Mouse (Mus musculus) E14TG2a.4 (cell line): Measurements from ENCODE around the gene Rgsl1.
"Not testable (repeated sequence)": the region's sequence is repeated elsewhere in the genome, so short reads cannot be mapped to it uniquely, and the experiment has no call there.

Experiments
- H3K27me3 ChIP-seq: 2 replicates; pipeline ENCODE4 v1.6.1; 2014; ENCODE audit warnings: low read length, control low read depth; ENCODE audit not compliant: insufficient read depth
- H3K36me3 ChIP-seq: 2 replicates; pipeline ENCODE4 v1.6.1; 2014; ENCODE audit warnings: low read length, control low read depth; ENCODE audit not compliant: insufficient read depth
- H3K4me1 ChIP-seq: replicated peaks from 2 replicates; pipeline ENCODE4 v1.6.1; 2014; ENCODE audit warnings: low read depth, low read length, control low read depth
- H3K4me3 ChIP-seq: replicated peaks from 2 replicates; pipeline ENCODE4 v1.5.1; 2014; ENCODE audit warnings: mild to moderate bottlenecking, low read length
- H3K9me3 ChIP-seq: 2 replicates; pipeline ENCODE4 v1.6.1; 2014; ENCODE audit warnings: low read length, control low read depth
- CTCF ChIP-seq: conservative IDR thresholded peaks from 2 replicates; pipeline ENCODE4 v1.5.1; 2014; ENCODE audit warnings: low read length
- NANOG ChIP-seq: IDR thresholded peaks from 2 replicates; pipeline ENCODE4 v1.6.1; 2014; ENCODE audit warnings: borderline replicate concordance, low read length, mixed read lengths
- POU5F1 ChIP-seq: IDR thresholded peaks from 2 replicates; pipeline ENCODE4 v1.6.1; 2014; ENCODE audit warnings: low read length, borderline replicate concordance

Rgsl1 gene

DNA sequence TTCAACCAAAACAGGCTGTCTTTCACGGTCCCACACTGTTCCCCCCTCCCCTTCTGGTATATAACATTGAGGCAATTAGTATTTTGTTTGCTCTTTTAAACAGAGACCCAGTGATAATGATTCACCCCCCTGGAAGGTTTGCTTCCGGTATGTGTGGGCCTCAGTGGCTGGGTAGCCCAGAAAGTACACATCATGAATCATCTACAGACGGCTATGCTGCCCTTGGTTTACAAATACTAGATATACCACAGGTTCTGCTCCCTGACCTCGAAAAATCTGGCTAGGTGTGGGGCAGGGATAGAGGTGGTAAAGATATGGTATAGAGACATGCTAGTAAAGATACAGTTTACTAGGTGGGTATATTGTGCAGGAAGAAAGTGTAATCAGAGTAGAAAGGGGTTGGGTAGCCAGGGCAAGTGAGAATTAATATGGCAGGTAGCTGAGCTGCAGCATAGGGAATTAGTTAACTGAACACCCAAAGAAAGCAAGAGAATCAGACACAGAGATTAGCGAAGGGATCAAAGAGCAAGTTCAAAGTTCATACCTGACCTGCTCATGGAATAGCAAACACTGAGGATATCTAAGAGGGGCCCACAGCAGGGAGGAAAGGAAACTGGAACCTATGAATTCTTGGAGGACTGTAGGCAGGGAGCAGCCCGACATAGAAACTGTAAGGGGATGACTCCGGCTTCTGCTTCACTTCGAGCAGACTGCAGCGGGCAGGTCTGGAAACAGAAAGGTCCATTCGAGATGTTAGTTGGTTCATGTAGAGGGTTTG lies 73.8 kb downstream of the Rgsl1 start:
- Histone ChIP-seq H3K9me3 (no peaks in the 10 kb centered on the region), H3K4me3 (no peak overlapping the region), H3K36me3 (no peaks in the 10 kb centered on the region), H3K27me3 (no peaks in the 10 kb centered on the region), H3K4me1 (peaks cover 13% of the 10 kb centered on the region)
- TF ChIP-seq POU5F1 (no peak), NANOG (no peak), CTCF (no peak)

DNA sequence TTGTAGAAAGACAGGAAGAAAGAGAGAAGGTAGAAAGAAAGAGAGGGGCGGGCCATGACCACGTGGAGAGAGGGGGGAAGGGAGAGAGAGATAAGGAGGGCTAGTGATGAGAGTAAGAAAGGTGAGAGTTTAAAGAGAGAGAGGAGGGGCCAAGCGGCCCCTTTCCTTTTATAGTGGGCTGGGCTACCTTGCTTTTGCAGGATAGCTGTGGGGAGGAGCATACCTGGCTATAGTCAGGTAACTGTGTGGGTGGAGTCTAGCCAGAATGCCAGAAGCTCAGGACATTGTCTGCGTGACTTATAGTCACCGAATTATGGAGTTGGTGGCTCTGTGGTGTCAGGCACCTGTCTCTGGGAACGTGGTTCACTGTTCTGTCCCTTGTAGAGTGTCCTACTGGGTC lies 74.4 kb downstream of the Rgsl1 start:
- not testable (repeated sequence) for H3K36me3 ChIP-seq, H3K27me3 ChIP-seq, H3K9me3 ChIP-seq, H3K4me3 ChIP-seq
- peaks cover 13% of the 10 kb centered on the region for H3K4me1 ChIP-seq

DNA sequence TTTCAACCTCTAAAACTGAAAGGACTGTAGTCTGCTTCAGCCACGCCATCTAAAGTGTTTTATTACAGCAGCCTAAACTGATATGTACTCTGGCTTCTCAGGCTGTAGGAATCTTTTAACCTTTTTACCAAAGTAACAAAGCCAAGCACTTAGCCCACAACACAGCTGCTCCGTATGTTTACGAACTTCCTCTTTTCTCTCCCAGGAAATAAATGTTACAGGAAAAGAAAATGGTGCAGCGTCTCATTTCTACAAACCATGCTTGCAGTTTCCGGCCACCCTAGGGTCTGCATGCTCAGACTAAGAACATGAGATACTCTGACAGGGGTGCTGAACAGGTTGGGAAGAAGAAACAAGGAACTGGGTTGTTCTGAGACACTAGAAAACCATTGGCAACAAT lies 75.5 kb downstream of the Rgsl1 start:
- Histone ChIP-seq H3K9me3 (no peaks in the 10 kb centered on the region), H3K27me3 (no peaks in the 10 kb centered on the region), H3K4me3 (no peak overlapping the region), H3K4me1 (peaks cover 13% of the 10 kb centered on the region), H3K36me3 (no peaks in the 10 kb centered on the region)
- TF ChIP-seq NANOG (no peak), CTCF (no peak), POU5F1 (no peak)

DNA sequence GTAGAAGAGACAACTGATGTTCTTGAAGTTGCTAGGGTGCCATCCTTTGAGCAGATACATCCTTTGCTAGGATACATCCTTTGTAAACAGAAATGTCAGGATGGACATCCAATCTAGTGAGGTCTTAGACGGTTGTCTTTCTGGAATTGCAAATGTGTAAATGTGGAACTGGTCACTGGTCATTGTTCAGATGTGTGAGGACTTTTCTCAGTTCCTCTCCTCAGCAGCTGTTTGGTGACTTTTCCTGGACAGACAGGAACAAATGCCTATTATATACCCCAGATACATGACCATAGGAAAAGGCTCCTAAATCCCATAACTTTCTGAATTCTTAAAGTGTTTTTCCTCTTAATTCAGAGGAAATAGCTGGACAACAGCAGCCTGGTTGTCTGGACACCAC lies 76.7 kb downstream of the Rgsl1 start:
- no peak overlapping the region for H3K4me3 ChIP-seq
- TF ChIP-seq POU5F1: no peak
- TF ChIP-seq NANOG: no peak
- TF ChIP-seq CTCF: no peak
- H3K36me3 ChIP-seq: no peaks in the 10 kb centered on the region
- peaks cover 13% of the 10 kb centered on the region for H3K4me1 ChIP-seq
- no peaks in the 10 kb centered on the region for H3K27me3 ChIP-seq
- no peaks in the 10 kb centered on the region for H3K9me3 ChIP-seq

DNA sequence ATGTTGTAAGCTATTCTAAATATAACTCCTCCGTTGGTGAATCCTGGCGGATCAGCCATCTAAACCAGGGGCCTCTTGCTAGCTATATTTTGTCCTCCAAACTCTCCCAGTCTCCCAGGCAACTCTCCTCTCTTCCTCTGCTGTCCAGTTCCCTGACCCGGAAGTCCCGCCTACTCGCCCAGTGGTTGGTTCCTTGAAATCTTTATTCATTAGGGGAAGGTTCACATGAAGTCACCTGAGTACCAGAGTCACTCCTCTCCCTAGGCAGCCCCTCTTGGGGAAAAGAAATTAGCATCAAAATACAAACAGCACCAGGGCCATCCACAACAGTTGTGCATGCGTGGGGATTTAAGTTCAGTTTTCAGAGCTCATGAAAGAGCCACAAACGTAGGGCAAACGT lies 77.6 kb downstream of the Rgsl1 start:
- Histone ChIP-seq H3K4me1 (peaks cover 13% of the 10 kb centered on the region), H3K9me3 (no peaks in the 10 kb centered on the region), H3K4me3 (peak overlapping the region; percentile 32), H3K27me3 (no peaks in the 10 kb centered on the region), H3K36me3 (no peaks in the 10 kb centered on the region)
- peak; percentile 62; the same call in 1 of the 2 replicates for TF ChIP-seq NANOG
- TF ChIP-seq POU5F1: 0 out of 2 replicates have a peak, but pooled peaks have one; percentile 38
- TF ChIP-seq CTCF: no peak

DNA sequence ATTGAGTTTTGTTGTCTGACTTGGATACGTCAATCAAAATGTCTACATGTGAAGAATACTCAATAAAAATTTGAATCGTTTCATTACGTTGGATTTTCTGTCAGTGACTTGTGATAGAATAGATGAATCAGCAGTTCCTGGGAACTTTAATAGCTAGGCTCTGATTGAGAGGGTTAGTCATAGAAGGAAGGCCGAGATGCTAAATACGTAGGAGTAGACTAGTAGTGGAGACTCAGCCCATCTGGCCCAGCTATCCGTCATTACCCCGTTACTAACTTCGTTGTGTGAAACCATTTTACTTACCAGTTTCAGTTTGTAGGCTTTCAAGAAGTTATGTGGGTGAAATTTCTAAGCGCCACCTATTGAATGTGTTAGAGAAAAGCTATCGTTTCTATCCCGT lies 79.8 kb downstream of the Rgsl1 start:
- no peak for TF ChIP-seq CTCF
- no peak for TF ChIP-seq NANOG
- TF ChIP-seq POU5F1: no peak
- Histone ChIP-seq H3K4me3 (no peak overlapping the region), H3K4me1 (peaks cover 13% of the 10 kb centered on the region), H3K27me3 (no peaks in the 10 kb centered on the region), H3K9me3 (no peaks in the 10 kb centered on the region), H3K36me3 (no peaks in the 10 kb centered on the region)

DNA sequence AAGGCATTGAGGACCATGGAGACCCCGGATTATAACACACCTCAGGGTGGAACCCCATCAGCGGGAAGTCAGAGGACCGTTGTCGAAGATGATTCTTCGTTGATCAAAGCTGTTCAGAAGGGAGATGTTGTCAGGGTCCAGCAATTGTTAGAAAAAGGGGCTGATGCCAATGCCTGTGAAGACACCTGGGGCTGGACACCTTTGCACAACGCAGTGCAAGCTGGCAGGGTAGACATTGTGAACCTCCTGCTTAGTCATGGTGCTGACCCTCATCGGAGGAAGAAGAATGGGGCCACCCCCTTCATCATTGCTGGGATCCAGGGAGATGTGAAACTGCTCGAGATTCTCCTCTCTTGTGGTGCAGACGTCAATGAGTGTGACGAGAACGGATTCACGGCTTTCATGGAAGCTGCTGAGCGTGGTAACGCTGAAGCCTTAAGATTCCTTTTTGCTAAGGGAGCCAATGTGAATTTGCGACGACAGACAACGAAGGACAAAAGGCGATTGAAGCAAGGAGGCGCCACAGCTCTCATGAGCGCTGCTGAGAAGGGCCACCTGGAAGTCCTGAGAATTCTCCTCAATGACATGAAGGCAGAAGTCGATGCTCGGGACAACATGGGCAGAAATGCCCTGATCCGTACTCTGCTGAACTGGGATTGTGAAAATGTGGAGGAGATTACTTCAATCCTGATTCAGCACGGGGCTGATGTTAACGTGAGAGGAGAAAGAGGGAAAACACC lies 90.0 kb downstream of the Rgsl1 start:
- Histone ChIP-seq H3K9me3 (no peaks in the 10 kb centered on the region), H3K4me3 (no peak overlapping the region), H3K27me3 (peaks cover 35% of the 10 kb centered on the region), H3K36me3 (no peaks in the 10 kb centered on the region), H3K4me1 (peaks cover 12% of the 10 kb centered on the region)
- TF ChIP-seq NANOG (no peak), POU5F1 (no peak), CTCF (no peak)

DNA sequence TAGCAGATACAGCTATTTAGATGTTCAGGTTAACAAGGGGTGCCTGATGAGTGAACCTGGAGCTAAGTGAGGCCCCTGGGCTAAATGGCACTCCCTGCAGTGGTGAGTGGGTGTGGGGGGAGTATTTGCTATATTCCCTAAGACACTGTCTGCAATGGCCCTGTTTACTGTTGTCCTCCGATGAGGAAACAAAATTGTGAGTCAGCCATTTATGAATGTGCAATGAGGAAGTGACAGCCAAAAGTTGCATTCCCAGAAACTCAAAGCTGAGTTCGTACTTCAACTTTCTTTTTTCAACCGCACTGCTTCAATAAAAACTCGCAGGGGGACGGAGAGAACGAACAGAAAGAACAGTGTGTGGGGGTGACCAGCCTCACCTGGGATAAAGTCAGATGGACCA lies 91.4 kb downstream of the Rgsl1 start:
- Histone ChIP-seq H3K36me3 (no peaks in the 10 kb centered on the region), H3K4me3 (no peak overlapping the region), H3K9me3 (no peaks in the 10 kb centered on the region), H3K4me1 (peaks cover 26% of the 10 kb centered on the region), H3K27me3 (peaks cover 35% of the 10 kb centered on the region)
- TF ChIP-seq POU5F1 (no peak), CTCF (no peak), NANOG (no peak)
